Mouse (Mus musculus) thymus, adult 2 months (tissue): Measurements from ENCODE around the gene Asb10. TPM values are rescaled to one million over a fixed set of nuclear protein-coding genes. Genes with fewer than 3 reads are reported as not detected.

ENCODE experiments used
- DNase-seq: peaks from one replicate; pipeline ENCODE4 v3.0.0; 2021
- H3K27ac ChIP-seq: fragments of 200-500 bp; 2 replicates; pipeline ENCODE4 v1.5.1; 2012; ENCODE audit warnings: low read length, control low read depth; ENCODE audit not compliant: control insufficient read depth, insufficient read depth
- H3K27me3 ChIP-seq: fragments of 200-500 bp; 2 replicates; pipeline ENCODE4 v1.6.1; 2012; ENCODE audit warnings: mild to moderate bottlenecking, low read length, moderate library complexity, mixed read lengths; ENCODE audit not compliant: control insufficient read depth, insufficient read depth
- H3K36me3 ChIP-seq: fragments of 200-500 bp; 2 replicates; pipeline ENCODE4 v1.6.1; 2012; ENCODE audit warnings: mild to moderate bottlenecking, low read length, moderate library complexity; ENCODE audit not compliant: control insufficient read depth, insufficient read depth
- H3K4me1 ChIP-seq: fragments of 200-500 bp; replicated peaks from 2 replicates; pipeline ENCODE4 v1.6.1; 2012; ENCODE audit warnings: low read length; ENCODE audit not compliant: control insufficient read depth, insufficient read depth
- H3K4me3 ChIP-seq: fragments of 200-500 bp; 2 replicates; pipeline ENCODE4 v1.5.1; 2012; ENCODE audit warnings: mild to moderate bottlenecking, low read length, control low read depth, moderate library complexity; ENCODE audit not compliant: control insufficient read depth, insufficient read depth
- CTCF ChIP-seq: fragments of 200-500 bp; IDR thresholded peaks from 2 replicates; pipeline ENCODE4 v1.5.1; 2012; ENCODE audit warnings: mild to moderate bottlenecking, control low read depth, low read length, moderate library complexity, borderline replicate concordance; ENCODE audit not compliant: control insufficient read depth, poor library complexity, insufficient read depth; ENCODE audit errors: extremely low read depth
- POLR2A ChIP-seq: fragments of 200-500 bp; IDR thresholded peaks from 2 replicates; pipeline ENCODE4 v1.6.1; 2012; ENCODE audit warnings: mild to moderate bottlenecking, low read length, control low read depth, moderate library complexity; ENCODE audit not compliant: control insufficient read depth, poor library complexity, insufficient read depth; ENCODE audit errors: extremely low read depth
- WGBS: fragments of 180-500 bp; shearing (Covaris S2); methylation state at CpG from one replicate; pipeline ENCODE4 v1.1.7; 2018; 5-methylcytosine and 5-hydroxymethylcytosine counted together
- polyA plus RNA-seq: library from polyadenylated mRNA; depleted of rRNA; stranded (reverse); fragments of >200 nt; gene quantifications from 2 replicates; pipeline ENCODE4 v1.2.3, GENCODE M21; 2012

Gene Asb10
- polyA plus RNA-seq, 1 experiment, result 9.5 TPM

DNA sequence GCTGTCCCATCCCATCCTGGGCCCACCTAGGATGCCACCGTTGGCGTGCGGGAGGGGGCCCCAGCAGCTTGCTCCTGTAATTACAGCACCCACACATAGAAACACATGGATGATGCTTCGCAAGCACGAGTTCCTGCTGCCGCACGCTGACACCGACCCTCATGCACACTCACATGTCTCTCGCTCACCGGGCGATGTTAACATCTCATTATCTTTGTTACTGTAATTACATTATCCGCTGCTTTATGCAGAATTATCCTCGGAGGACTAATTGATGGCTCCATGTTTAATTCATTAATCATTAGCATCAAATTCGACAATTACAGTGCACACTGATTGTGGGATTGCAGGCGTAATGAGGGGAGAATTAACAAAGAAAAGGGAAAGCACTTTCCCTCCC, 45.8 kb downstream of the Asb10 start:
- Histone ChIP-seq H3K4me1 (no peaks in the 10 kb centered on the region), H3K36me3 (peaks cover 16% of the 10 kb centered on the region), H3K27ac (no peak overlapping the region), H3K4me3 (no peak overlapping the region), H3K27me3 (no peaks in the 10 kb centered on the region)
- DNase-seq, result no peak
- WGBS, result 96% methylated on average over 15 of the region's 15 CpGs
- no peak for TF ChIP-seq CTCF

DNA sequence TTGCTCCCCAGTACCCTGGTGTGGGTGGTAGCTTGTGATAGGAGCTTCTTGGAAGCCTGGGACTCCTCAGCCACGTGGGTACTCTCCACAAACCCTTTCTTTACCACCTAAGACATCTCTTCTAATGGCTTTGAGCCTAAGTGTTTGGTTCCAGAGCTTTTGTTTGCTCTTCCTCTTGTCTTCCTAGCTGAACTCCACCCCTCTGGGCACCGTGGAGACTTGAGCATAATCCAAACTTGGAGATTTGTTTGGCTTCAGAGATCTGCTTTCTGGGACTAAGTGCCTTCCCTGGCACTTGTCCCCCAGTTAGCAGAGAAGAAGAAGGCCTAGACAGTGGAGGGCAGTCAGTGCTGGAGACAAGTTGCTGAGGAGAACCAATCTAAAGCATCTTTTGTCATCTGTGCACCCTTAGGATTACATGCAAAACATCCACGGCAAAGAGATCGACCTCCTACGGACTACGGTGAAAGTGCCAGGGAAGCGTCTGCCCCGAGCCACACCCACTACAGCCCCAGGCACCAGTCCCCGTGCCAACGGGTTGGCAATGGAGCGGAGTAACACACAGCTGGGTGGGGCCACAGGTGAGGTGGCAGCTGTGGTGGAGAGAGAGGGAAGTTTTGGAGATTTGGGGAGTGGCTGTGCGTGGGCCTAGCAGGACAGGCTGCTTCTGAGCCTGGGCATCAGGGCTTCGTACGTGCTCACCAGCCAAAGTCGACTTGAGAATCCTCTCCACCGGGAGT, 48.1 kb downstream of the Asb10 start:
- no peak overlapping the region for H3K4me3 ChIP-seq
- DNase-seq, result no peak
- H3K36me3 ChIP-seq, result peaks cover 16% of the 10 kb centered on the region
- no peaks in the 10 kb centered on the region for H3K4me1 ChIP-seq
- no peaks in the 10 kb centered on the region for H3K27me3 ChIP-seq
- no peak overlapping the region for H3K27ac ChIP-seq
- TF ChIP-seq CTCF, result no peak
- no peak for TF ChIP-seq POLR2A
- 94% methylated on average over 16 of the region's 16 CpGs for WGBS

DNA sequence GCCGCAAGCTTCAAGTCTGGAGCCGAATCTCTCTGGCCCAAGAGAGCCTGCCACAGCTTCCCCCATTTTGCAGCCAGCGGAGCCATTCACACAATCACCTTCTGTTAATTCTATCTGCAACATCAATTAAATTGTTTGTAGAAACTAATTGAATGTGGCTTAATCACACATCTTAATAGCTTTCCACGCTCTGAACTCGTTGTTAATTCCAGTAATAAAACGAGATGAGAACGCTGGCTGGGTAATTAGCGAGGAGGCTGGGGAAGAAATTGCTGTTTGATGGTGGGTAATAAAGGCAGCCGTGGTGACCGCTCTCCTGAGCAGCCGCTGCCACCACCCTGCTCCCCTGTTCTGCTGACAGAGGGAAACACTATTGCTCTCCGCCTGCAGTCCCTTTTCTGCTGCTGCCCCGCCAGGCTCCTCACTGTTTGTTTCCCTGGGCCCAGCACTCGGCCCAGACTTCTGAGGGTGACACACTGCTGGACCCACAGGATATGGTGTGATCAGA, 50.3 kb downstream of the Asb10 start:
- no peak for DNase-seq
- no peaks in the 10 kb centered on the region for H3K4me1 ChIP-seq
- H3K27me3 ChIP-seq, result no peaks in the 10 kb centered on the region
- no peak overlapping the region for H3K4me3 ChIP-seq
- TF ChIP-seq POLR2A, result no peak
- TF ChIP-seq CTCF, result no peak
- peaks cover 16% of the 10 kb centered on the region for H3K36me3 ChIP-seq
- no peak overlapping the region for H3K27ac ChIP-seq
- WGBS, result 96% methylated on average over 14 of the region's 14 CpGs

DNA sequence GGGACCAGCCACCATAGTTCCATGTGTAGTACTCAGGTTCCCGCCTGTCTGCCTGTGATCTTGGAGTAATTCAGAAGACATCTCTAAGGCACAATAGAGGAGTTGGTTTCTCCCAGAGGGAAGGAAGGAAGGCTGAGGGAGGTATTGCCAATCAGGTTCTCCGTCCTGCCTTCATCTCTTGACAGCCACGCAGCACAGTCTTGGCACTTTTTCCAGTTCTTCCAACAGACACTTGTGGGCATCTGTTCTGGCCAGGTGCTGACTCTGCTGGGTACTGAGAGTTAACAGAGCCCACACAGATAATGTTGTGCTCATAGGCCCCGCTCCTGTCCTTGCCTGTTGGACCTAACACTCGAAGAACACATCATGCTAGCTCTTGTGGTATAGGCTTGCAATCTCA, 54.0 kb downstream of the Asb10 start:
- WGBS, result 96% methylated on average over 5 of the region's 5 CpGs

DNA sequence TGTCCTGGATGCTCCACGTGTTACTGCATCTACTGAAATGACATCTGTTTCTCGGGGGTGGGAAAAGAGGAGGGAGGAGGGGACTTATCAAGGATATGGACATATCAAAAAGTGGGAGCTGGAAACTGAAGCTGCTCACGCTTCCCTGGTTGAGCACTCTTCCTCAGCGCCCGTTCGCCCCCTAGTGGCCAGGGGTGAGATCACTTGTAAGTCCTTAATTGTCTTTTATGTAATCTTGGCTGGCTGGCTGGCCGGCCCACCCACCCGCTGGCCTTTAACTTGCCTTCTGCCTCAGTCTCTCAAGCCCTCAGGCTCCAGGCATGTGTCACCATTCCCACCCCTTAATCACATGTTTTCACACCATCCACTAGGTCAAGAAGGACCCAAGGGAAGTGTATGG, 54.7 kb downstream of the Asb10 start:
- 17% methylated on average over 8 of the region's 8 CpGs for WGBS
- no peak overlapping the region for H3K27ac ChIP-seq

More for the DNA sequence above, 54.0 kb downstream of the Asb10 start:
- DNase-seq, result no peak
- peaks cover 3% of the 10 kb centered on the region; the same call in 1 of the 2 replicates for H3K36me3 ChIP-seq
- no peaks in the 10 kb centered on the region for H3K27me3 ChIP-seq
- no peak overlapping the region for H3K4me3 ChIP-seq
- H3K4me1 ChIP-seq, result no peaks in the 10 kb centered on the region
- no peak overlapping the region for H3K27ac ChIP-seq
- no peak for TF ChIP-seq CTCF
- TF ChIP-seq POLR2A, result no peak

DNA sequence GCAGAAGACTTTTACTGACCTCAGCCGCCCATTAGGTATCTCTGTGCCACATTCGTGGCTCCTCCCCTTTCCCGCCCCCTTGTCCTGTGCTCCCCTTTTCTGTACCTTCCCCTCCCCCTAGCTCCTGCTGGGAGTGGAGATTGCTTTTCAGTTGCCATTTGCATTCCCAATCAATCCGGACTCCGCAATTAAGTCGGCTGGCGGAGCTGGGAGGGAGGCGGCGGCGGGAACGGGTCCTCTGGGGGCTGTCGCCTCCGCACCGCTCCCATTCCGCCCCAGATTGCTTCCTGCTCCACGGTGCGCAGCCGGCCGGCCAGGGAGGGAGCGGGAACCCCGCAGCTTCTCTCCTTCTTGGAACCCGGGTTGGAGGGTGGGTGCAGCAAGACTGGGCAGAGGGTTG, 55.8 kb downstream of the Asb10 start:
- Histone ChIP-seq H3K36me3 (peaks cover 5% of the 10 kb centered on the region; the same call in 1 of the 2 replicates), H3K4me1 (no peaks in the 10 kb centered on the region), H3K4me3 (no peak overlapping the region), H3K27ac (no peak overlapping the region), H3K27me3 (no peaks in the 10 kb centered on the region)
- 96% methylated on average over 22 of the region's 22 CpGs for WGBS
- no peak for DNase-seq
- TF ChIP-seq POLR2A (no peak), CTCF (no peak)

More for the DNA sequence above, 54.7 kb downstream of the Asb10 start:
- TF ChIP-seq POLR2A (no peak), CTCF (peak; percentile 90)
- DNase-seq, result peak; percentile 80
- Histone ChIP-seq H3K4me3 (no peak overlapping the region), H3K36me3 (peaks cover 3% of the 10 kb centered on the region; the same call in 1 of the 2 replicates), H3K4me1 (no peaks in the 10 kb centered on the region), H3K27me3 (no peaks in the 10 kb centered on the region)
